Mouse (Mus musculus) right cerebral cortex, adult 2 months (tissue): Measurements from ENCODE around the gene Gm14326.
"Not testable (repeated sequence)": the region's sequence is repeated elsewhere in the genome, so short reads cannot be mapped to it uniquely, and the experiment has no call there.

Experiments used
- DNase-seq, 2 experiments: peaks; one replicate each; pipeline ENCODE4 v3.0.0; 2021 to 2022; ENCODE audit warnings: low spot score in 2 of 2

Gene Gm14326

GRCm38 (mm10) chr2:177957145-177957544 is at the start of gene Gm14326:
Gm14326 (minus strand) TSS chr2:177957297.
- DNase-seq = peak; percentile 86 to 87

GRCm38 (mm10) chr2:177974814-177975213 is 17.7 kb upstream of the Gm14326 start:
- DNase-seq = not testable (repeated sequence)

- peak; percentile 31 to 40 for DNase-seq
These were observed 363 bp downstream of the Gm14326 start for GRCm38 (mm10) chr2:177956734-177957133.

GRCm38 (mm10) chr2:177925563-177926103 is 31.5 kb downstream of the Gm14326 start, which contains the start of gene Zfp972:
Zfp972 (minus strand) TSS chr2:177925613.
- not testable (repeated sequence) for DNase-seq

GRCm38 (mm10) chr2:177903276-177903675 is 53.8 kb downstream of the Gm14326 start:
- DNase-seq = not testable (repeated sequence)

- not testable (repeated sequence) for DNase-seq
These were observed 58.9 kb downstream of the Gm14326 start for GRCm38 (mm10) chr2:177898171-177898570.

GRCm38 (mm10) chr2:177897046-177897578 is 60.0 kb downstream of the Gm14326 start, which contains the start of gene Gm14327:
Gm14327 (plus strand) TSS chr2:177897096.
- not testable (repeated sequence) for DNase-seq

- not testable (repeated sequence) for DNase-seq
These were observed 69.4 kb downstream of the Gm14326 start for GRCm38 (mm10) chr2:177887743-177888142.
